Mouse (Mus musculus): ENCODE results near the gene Dusp8.
"Not testable (repeated sequence)": the region's sequence is repeated elsewhere in the genome, so short reads cannot be mapped to it uniquely, and the experiment has no call there.

Gene Dusp8

GRCm38 (mm10) chr7:142095183-142095931 lies at the start of gene Dusp8:
Gene Dusp8 (minus strand): TSS chr7:142095843.
- DNase-seq (ENCODE audit: low spot score in 2 of 2) = peak; percentile 94

- DNase-seq (ENCODE audit: low spot score in 2 of 2) = no peak
Observed at GRCm38 (mm10) chr7:142144507-142144906, 48.9 kb upstream of the Dusp8 start, which contains the start of gene Gm45337. Gene Gm45337 (minus strand): TSS chr7:142144607.

GRCm38 (mm10) chr7:142143506-142144010 lies 47.9 kb upstream of the Dusp8 start:
- DNase-seq (ENCODE audit: low spot score in 2 of 2) = not testable (repeated sequence)

GRCm38 (mm10) chr7:142140696-142141095 lies 45.1 kb upstream of the Dusp8 start:
- no peak for DNase-seq (ENCODE audit: low spot score in 2 of 2)

- not testable (repeated sequence) for DNase-seq (ENCODE audit: low spot score in 2 of 2)
Observed at GRCm38 (mm10) chr7:142135934-142136333, 40.3 kb upstream of the Dusp8 start, which contains the start of gene Gm39115. Gene Gm39115 (minus strand): TSS chr7:142136034.

DNA sequence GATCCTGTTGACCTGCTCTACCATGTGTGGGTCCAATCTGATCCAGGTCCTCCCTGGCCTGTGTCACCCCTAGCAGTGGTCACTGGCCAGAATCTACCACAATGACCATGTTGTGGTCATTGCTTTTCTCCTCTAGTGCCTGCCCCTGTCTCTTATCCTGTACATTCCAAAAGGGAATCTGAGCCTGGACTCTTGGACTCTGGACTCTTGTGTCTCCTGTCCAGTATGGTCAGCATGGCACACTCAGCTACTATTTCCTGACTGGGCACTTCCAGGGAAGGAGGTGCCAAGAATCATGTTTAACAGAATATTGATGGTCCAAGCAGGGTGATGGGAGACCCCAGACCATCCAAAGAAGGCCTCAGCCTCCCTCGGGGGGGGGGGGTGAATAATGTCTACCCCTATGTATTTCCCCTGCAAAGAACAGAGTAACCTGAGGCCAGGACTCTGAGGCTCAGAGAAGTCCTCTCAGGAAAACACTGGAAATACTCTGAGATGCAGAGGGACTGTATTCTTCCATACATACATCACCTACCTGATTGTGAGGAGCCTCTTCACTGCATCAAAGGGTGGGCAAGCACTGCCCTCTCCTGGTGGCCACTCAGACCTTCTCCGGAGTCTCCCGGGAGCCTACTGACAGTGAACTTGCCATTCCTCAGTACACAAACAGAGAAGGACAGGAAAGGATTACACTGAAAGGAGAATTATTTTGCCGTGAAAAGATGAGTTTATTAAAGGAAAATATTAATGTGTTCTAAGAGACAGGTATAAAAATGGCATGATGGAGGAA lies 38.8 kb upstream of the Dusp8 start:
- DNase-seq (ENCODE audit: low spot score in 2 of 2) = peak in 1 of 2 experiments; percentile 37

- no peak for DNase-seq (ENCODE audit: low spot score in 2 of 2)
Observed at GRCm38 (mm10) chr7:142128843-142129242, 33.2 kb upstream of the Dusp8 start.

GRCm38 (mm10) chr7:142120629-142121028 lies 25.0 kb upstream of the Dusp8 start, which contains the start of gene Gm45618:
Gene Gm45618 (minus strand): TSS chr7:142120729.
- not testable (repeated sequence) for DNase-seq (ENCODE audit: low spot score in 2 of 2)

- DNase-seq (ENCODE audit: low spot score in 2 of 2) = peak in 1 of 2 experiments; percentile 11
Observed at GRCm38 (mm10) chr7:142119632-142120031, 24.0 kb upstream of the Dusp8 start.

DNA sequence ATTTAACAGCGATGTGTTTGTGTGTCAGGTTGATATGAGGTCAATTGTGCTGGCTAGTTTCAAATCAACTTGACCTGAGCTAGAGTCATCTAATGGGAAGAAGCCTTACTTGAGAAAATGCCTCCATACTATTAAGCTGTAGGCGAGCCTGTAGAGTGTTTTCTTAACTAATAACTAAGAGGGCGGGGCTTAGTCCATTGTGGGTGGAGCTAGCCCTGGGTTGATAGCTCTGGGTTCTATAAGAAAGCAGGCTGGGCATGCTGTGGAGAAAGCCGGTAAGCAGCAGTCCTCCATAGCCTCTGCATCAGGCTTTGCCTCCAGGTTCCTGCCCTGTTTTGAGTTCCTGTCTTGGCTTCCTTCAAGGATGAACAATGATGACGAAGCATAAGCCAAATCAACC lies 9.1 kb upstream of the Dusp8 start:
- no peak for DNase-seq (ENCODE audit: low spot score in 2 of 2)

GRCm38 (mm10) chr7:142097776-142098175 lies 2.1 kb upstream of the Dusp8 start:
- peak; percentile 81 to 88 for DNase-seq (ENCODE audit: low spot score in 2 of 2)

DNA sequence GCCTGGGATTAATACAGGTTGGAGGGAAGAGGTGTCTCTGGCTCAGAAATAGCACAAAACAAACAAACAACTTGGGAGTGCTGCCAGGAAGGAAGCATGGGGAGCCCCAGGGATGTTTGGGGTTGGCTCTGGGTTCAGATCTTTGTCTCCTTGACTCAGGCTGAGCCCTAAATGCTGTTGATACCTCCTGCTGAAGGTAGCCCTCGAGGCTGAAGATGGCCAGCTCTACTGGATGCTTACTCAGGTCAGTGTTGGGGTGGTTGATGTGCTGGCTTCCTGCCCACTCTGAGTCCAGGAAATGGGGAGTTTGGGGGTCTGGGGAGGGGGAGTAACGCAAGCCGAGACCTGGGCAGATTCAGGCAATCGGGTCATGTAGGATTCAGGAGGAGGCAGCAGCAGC lies 1.1 kb upstream of the Dusp8 start:
- no peak for DNase-seq (ENCODE audit: low spot score in 2 of 2)

- DNase-seq (ENCODE audit: low spot score in 2 of 2) = peak; percentile 71 to 81
Observed at GRCm38 (mm10) chr7:142094301-142095143, 1.1 kb downstream of the Dusp8 start.

GRCm38 (mm10) chr7:142093696-142094240 lies 1.9 kb downstream of the Dusp8 start:
- DNase-seq (ENCODE audit: low spot score in 2 of 2) = no peak

GRCm38 (mm10) chr7:142092991-142093390 lies 2.7 kb downstream of the Dusp8 start:
- no peak for DNase-seq (ENCODE audit: low spot score in 2 of 2)

- DNase-seq (ENCODE audit: low spot score in 2 of 2) = peak; percentile 60 to 71
Observed at GRCm38 (mm10) chr7:142091848-142092247, 3.8 kb downstream of the Dusp8 start.

- DNase-seq (ENCODE audit: low spot score in 2 of 2) = no peak
Observed at GRCm38 (mm10) chr7:142089648-142090447, 5.8 kb downstream of the Dusp8 start.

- DNase-seq (ENCODE audit: low spot score in 2 of 2) = peak; percentile 63 to 64
Observed at GRCm38 (mm10) chr7:142088886-142089285, 6.8 kb downstream of the Dusp8 start.

- no peak for DNase-seq (ENCODE audit: low spot score in 2 of 2)
Observed at GRCm38 (mm10) chr7:142087069-142087652, 8.5 kb downstream of the Dusp8 start.
